Mouse (Mus musculus) erythroblast, embryonic 14.5 days (primary cell): ENCODE measurements at regions not wholly inside any gene's neighbourhood (a gene's known extent, or its start where the extent isn't known, plus 50 kb on each side); places are given as distances from the start of the nearest gene placed in this dataset.

Source experiments
- GATA1 ChIP-seq: IDR thresholded peaks from 2 replicates; pipeline ENCODE4 v1.6.1; 2012; ENCODE audit warnings: low read length, inconsistent platforms, mixed read lengths
- TAL1 ChIP-seq: IDR thresholded peaks from 3 replicates; pipeline ENCODE4 v1.6.1; 2012; ENCODE audit warnings: low read length, inconsistent platforms, mixed read lengths

DNA sequence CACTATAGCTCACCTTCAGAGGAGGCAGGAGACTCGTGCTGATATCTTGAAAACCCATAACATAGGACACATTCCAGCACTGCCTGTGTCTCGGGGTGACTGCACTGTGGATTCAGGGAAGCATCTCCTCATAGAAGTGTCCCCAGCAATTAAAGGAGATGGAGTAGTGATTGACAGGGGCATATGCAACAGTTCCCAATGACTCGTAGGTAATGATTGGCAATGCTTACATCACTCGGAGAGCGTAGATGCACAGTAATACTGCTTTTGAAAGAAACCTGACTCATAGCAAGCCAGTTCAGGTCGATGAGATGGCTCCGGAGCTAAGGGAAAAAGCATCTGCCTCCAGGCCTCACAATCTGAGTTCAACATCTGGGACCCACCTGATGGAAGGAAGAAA is 352.7 kb downstream of the Gm49356 start:
- TF ChIP-seq GATA1 (no peak), TAL1 (no peak)
